Mouse (Mus musculus): Measurements from ENCODE around the gene Map3k5.

Map3k5 gene

GRCm38 (mm10) chr10:20105575-20105974, 171.3 kb downstream of the Map3k5 start:
- DNase-seq (ENCODE audit: low read depth, low spot score): no peak

GRCm38 (mm10) chr10:20107031-20107430, 172.8 kb downstream of the Map3k5 start:
- DNase-seq (ENCODE audit: low read depth, low spot score): no peak

GRCm38 (mm10) chr10:20111508-20111907, 177.2 kb downstream of the Map3k5 start:
- DNase-seq (ENCODE audit: low read depth, low spot score): no peak

GRCm38 (mm10) chr10:20112026-20112973, 178.0 kb downstream of the Map3k5 start:
- DNase-seq (ENCODE audit: low read depth, low spot score): peak; percentile 69

GRCm38 (mm10) chr10:20119504-20120425, 185.5 kb downstream of the Map3k5 start:
- DNase-seq (ENCODE audit: low read depth, low spot score): peak; percentile 36

GRCm38 (mm10) chr10:20121981-20122380, 187.7 kb downstream of the Map3k5 start:
- peak; percentile 63 for DNase-seq (ENCODE audit: low read depth, low spot score)

- DNase-seq (ENCODE audit: low read depth, low spot score): peak; percentile 71
Observed at GRCm38 (mm10) chr10:20123401-20123800, 189.1 kb downstream of the Map3k5 start.

GRCm38 (mm10) chr10:20124576-20124975, 190.3 kb downstream of the Map3k5 start:
- DNase-seq (ENCODE audit: low read depth, low spot score): no peak

- DNase-seq (ENCODE audit: low read depth, low spot score): peak; percentile 88
Observed at GRCm38 (mm10) chr10:20125226-20125625, 191.0 kb downstream of the Map3k5 start.

- DNase-seq (ENCODE audit: low read depth, low spot score): no peak
Observed at GRCm38 (mm10) chr10:20132933-20133652, 198.8 kb downstream of the Map3k5 start.

- no peak for DNase-seq (ENCODE audit: low read depth, low spot score)
Observed at GRCm38 (mm10) chr10:20135350-20136058, 201.2 kb downstream of the Map3k5 start.

- DNase-seq (ENCODE audit: low read depth, low spot score): peak; percentile 29
Observed at GRCm38 (mm10) chr10:20136505-20136904, 202.2 kb downstream of the Map3k5 start.

GRCm38 (mm10) chr10:20141376-20141775, 207.1 kb downstream of the Map3k5 start:
- DNase-seq (ENCODE audit: low read depth, low spot score): no peak

- peak; percentile 71 for DNase-seq (ENCODE audit: low read depth, low spot score)
Observed at GRCm38 (mm10) chr10:20148130-20148772, 214.0 kb downstream of the Map3k5 start, which contains the start of gene Map7. Gene Map7 (plus strand): TSS chr10:20148471.

GRCm38 (mm10) chr10:20148773-20149120, 214.5 kb downstream of the Map3k5 start:
- peak; percentile 76 for DNase-seq (ENCODE audit: low read depth, low spot score)

GRCm38 (mm10) chr10:20149121-20149834, 215.0 kb downstream of the Map3k5 start:
- peak; percentile 84 for DNase-seq (ENCODE audit: low read depth, low spot score)

GRCm38 (mm10) chr10:20149835-20150355, 215.6 kb downstream of the Map3k5 start:
- peak; percentile 44 for DNase-seq (ENCODE audit: low read depth, low spot score)

GRCm38 (mm10) chr10:20152131-20152530, 217.9 kb downstream of the Map3k5 start:
- DNase-seq (ENCODE audit: low read depth, low spot score): no peak

- no peak for DNase-seq (ENCODE audit: low read depth, low spot score)
Observed at GRCm38 (mm10) chr10:20153507-20153906, 219.2 kb downstream of the Map3k5 start.

All from brain, adult 2 months (tissue).